Mouse (Mus musculus): ENCODE results near the gene Dclk2. TPM values are rescaled to one million over a fixed set of nuclear protein-coding genes. Genes with fewer than 3 reads are reported as not detected.

Dclk2 gene
- polyA plus RNA-seq, 1 experiment = 8.3 TPM

DNA sequence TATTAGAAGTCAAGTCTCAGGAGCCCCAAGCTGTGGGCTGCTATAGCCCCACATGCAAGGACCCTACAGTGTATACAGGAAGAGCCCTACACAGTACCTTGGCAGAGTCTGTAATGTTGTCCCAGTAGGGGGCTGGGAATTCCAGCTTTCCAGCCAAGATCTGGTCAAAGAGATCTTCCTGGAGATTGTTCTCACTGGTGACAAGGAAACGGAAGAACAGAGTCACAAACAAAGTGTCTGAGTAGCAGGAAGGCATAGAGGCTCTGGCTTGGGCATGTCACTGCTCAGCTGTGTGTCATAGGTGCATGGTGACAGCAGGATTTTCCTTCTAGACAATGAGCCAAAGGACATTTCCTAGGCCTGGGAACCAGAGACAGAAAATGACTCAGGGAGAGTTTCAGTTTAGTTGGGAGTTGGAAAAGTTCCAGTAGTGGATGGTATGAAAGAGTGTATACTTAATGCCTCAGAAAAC lies 126.9 kb downstream of the Dclk2 start:
- no peak for TF ChIP-seq POLR2A (IDR thresholded peaks at IDR 0.05; ENCODE audit: low read depth, low read length)
- no peak for TF ChIP-seq CTCF (IDR thresholded peaks at IDR 0.05; ENCODE audit: borderline replicate concordance, insufficient read depth, low read length)
- Histone ChIP-seq H3K4me3 (ENCODE audit: insufficient read depth, low read length) (no peak overlapping the region), H3K4me1 (ENCODE audit: control insufficient read depth, insufficient read depth, low read length) (peaks cover 16% of the 10 kb centered on the region), H3K27ac (ENCODE audit: insufficient read depth, low read length) (no peak overlapping the region)

DNA sequence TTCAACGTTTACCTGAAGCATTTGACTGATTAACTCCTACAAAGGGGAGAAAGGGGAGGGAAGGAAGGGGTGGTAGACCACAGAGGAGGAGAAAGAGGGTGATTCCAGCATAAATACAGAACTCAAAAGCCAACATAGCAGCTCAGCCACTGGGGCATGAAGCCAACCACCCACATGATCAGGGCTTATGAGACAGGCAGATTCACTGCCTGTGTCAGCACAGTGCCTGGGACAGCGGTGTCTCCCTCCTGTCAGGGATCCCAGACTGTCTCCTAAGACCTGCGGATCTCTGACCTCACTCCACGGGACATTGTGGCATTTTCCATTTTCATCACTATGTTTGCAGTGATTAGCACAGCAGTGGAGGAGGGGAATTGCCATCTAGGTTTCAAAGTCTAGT lies 127.4 kb downstream of the Dclk2 start:
- Histone ChIP-seq H3K27ac (ENCODE audit: insufficient read depth, low read length) (peak overlapping the region; percentile 6; the same call in 1 of the 2 replicates), H3K4me1 (ENCODE audit: control insufficient read depth, insufficient read depth, low read length) (peaks cover 16% of the 10 kb centered on the region), H3K4me3 (ENCODE audit: insufficient read depth, low read length) (no peak overlapping the region)
- TF ChIP-seq POLR2A (IDR thresholded peaks at IDR 0.05; ENCODE audit: low read depth, low read length) (no peak), CTCF (IDR thresholded peaks at IDR 0.05; ENCODE audit: borderline replicate concordance, insufficient read depth, low read length) (no peak)

DNA sequence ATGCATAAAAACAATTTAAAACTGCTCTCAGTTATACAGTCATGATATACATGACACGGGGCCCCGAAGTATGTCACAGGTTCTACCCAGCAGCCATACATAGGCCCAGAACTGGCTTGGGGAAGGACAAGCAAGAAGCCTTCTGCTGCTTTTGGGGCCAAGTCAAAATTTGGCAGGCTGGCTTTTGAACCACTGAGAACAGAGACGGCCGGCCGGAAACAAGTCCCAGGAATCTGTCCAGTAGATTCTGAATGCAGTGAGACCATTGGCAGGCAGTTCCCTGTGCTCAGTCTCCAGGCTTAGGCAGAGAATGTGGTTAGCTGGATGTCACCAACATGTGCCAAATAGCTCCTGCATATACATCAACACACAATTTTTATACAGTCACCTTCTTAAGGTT lies 130.9 kb downstream of the Dclk2 start:
- no peak overlapping the region for H3K4me3 ChIP-seq (ENCODE audit: insufficient read depth, low read length)
- no peak overlapping the region for H3K27ac ChIP-seq (ENCODE audit: insufficient read depth, low read length)
- TF ChIP-seq POLR2A (IDR thresholded peaks at IDR 0.05; ENCODE audit: low read depth, low read length) (no peak), CTCF (IDR thresholded peaks at IDR 0.05; ENCODE audit: borderline replicate concordance, insufficient read depth, low read length) (no peak)
- H3K4me1 ChIP-seq (ENCODE audit: control insufficient read depth, insufficient read depth, low read length) = peaks cover 19% of the 10 kb centered on the region

DNA sequence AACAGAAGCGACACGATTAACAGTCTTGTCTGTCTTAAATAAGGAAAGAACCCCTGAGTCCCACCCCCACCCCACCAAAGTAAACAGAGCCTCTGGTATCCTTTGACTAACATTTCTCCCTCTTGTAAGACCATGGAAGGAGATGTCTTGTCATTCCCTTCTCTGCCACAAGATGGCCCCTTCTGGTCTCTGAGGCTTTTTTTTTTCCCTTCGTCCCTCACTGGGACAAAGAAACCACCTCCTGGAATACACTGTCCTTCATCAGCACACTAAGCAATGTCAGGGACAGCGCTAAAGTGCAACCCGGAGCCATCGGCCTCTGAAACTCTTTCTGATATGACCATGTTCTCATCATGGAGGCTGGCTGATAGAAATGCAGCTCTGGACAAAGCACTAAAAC lies 131.9 kb downstream of the Dclk2 start:
- Histone ChIP-seq H3K4me1 (ENCODE audit: control insufficient read depth, insufficient read depth, low read length) (peaks cover 14% of the 10 kb centered on the region), H3K27ac (ENCODE audit: insufficient read depth, low read length) (no peak overlapping the region), H3K4me3 (ENCODE audit: insufficient read depth, low read length) (no peak overlapping the region)
- no peak for TF ChIP-seq CTCF (IDR thresholded peaks at IDR 0.05; ENCODE audit: borderline replicate concordance, insufficient read depth, low read length)
- TF ChIP-seq POLR2A (IDR thresholded peaks at IDR 0.05; ENCODE audit: low read depth, low read length) = no peak

DNA sequence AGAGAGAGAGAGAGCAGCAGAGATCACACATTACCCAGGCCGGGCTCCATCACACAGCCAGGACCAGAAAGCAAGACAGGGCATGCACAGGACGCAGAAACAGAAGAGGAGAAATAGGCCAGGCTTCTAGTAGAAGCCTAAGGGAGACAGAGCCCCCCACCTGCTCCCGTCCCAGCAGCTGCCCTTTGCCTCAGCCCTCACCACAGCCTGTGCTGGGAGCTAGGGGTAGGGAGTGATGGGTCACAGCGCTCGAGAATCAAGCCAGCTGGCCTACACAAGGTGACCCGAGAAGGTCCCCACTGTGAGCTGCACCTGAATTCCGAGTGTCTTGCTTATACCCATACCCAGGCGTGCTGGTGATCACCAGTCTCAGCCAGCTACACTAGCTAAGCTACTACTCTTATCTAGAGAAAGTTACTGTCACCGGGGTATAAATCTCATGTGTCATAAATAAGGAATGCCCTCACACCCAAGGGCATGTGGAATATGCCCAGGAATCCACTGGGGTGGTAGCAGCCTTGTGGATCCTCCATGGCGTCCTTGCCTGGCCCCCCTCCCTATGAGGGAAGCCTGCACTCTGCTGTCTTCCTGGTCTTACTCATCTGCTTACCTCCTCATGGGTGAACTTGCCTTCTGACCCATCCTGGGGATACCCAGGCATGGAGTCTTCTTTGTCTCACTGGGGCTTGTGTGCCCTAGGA lies 133.1 kb downstream of the Dclk2 start:
- Histone ChIP-seq H3K4me3 (ENCODE audit: insufficient read depth, low read length) (no peak overlapping the region), H3K4me1 (ENCODE audit: control insufficient read depth, insufficient read depth, low read length) (0 out of 2 replicates have a peak, but pooled peaks cover 4% of the 10 kb centered on the region), H3K27ac (ENCODE audit: insufficient read depth, low read length) (peak overlapping the region; percentile 87)
- TF ChIP-seq CTCF (IDR thresholded peaks at IDR 0.05; ENCODE audit: borderline replicate concordance, insufficient read depth, low read length) (no peak), POLR2A (IDR thresholded peaks at IDR 0.05; ENCODE audit: low read depth, low read length) (no peak)

DNA sequence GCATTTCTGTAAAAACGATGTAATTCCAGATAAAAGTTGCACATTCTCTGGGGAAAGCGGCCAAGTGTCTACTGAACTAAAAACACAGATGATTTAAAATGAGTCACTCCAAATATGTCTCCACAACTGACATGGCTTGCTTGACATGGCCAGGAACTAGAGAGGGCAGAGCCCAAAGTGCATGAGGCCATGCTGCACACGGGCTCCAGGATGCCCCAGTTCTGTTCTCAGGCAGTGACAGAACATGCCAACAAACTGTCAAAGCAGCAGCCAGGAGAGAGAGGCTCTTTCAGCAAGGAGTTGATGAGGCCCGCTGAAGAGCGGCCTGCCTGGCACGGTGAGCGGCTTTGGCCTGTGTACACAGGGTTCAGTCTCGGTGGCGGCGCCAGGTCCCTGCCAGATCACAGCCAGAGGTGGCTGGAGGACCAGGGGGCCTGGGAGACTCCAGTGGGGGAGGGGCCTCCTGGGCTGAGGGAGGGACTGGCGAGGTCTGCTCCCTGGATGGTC lies 133.8 kb downstream of the Dclk2 start:
- TF ChIP-seq CTCF (IDR thresholded peaks at IDR 0.05; ENCODE audit: borderline replicate concordance, insufficient read depth, low read length) (no peak), POLR2A (IDR thresholded peaks at IDR 0.05; ENCODE audit: low read depth, low read length) (peak; percentile 23; the same call in 1 of the 2 replicates)
- Histone ChIP-seq H3K27ac (ENCODE audit: insufficient read depth, low read length) (peak overlapping the region; percentile 87), H3K4me3 (ENCODE audit: insufficient read depth, low read length) (no peak overlapping the region), H3K4me1 (ENCODE audit: control insufficient read depth, insufficient read depth, low read length) (0 out of 2 replicates have a peak, but pooled peaks cover 4% of the 10 kb centered on the region)

DNA sequence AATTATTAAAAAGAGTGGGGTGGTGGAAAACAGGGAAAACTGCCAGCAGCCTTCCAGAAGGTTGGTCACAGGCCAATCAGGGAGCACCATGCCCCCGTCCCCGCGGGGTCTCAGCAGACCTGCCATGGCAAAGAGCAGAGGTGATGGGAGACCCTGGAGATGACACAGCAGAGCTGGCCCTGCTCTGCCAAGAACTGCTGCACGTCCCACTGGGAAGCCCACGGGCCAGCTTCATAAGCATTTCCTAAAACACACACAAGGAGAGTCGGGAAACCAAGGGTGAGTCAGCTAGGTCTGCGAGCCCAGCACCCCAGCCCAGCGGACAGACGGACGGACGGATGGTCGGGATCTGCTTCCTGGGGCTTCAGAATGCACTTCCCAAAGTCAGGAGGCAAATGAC lies 134.4 kb downstream of the Dclk2 start:
- no peak for TF ChIP-seq POLR2A (IDR thresholded peaks at IDR 0.05; ENCODE audit: low read depth, low read length)
- no peak for TF ChIP-seq CTCF (IDR thresholded peaks at IDR 0.05; ENCODE audit: borderline replicate concordance, insufficient read depth, low read length)
- Histone ChIP-seq H3K4me3 (ENCODE audit: insufficient read depth, low read length) (no peak overlapping the region), H3K4me1 (ENCODE audit: control insufficient read depth, insufficient read depth, low read length) (0 out of 2 replicates have a peak, but pooled peaks cover 4% of the 10 kb centered on the region), H3K27ac (ENCODE audit: insufficient read depth, low read length) (peak overlapping the region; percentile 87)

DNA sequence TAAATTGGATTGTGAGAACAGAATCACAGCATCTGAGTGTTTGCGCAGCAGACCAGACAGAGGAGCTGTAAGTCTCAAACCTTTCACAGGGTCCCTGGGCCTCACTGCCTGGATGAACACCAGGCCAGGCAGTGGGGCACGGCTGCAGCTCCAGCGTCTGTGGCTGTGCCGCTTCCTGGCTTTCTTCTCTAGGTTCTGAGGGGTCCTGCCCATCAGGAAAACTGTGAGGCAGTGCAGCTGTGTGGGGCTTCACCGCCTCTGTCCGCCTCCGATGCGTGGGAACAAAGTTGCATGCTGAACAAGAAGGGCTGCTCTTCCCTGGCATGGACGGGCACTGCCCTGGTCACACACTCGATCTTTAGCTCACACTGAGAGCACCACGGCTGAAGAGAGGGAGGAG lies 135.7 kb downstream of the Dclk2 start:
- TF ChIP-seq CTCF (IDR thresholded peaks at IDR 0.05; ENCODE audit: borderline replicate concordance, insufficient read depth, low read length) = no peak
- TF ChIP-seq POLR2A (IDR thresholded peaks at IDR 0.05; ENCODE audit: low read depth, low read length) = no peak
- 0 out of 2 replicates have a peak, but pooled peaks cover 4% of the 10 kb centered on the region for H3K4me1 ChIP-seq (ENCODE audit: control insufficient read depth, insufficient read depth, low read length)
- no peak overlapping the region for H3K27ac ChIP-seq (ENCODE audit: insufficient read depth, low read length)
- no peak overlapping the region for H3K4me3 ChIP-seq (ENCODE audit: insufficient read depth, low read length)

DNA sequence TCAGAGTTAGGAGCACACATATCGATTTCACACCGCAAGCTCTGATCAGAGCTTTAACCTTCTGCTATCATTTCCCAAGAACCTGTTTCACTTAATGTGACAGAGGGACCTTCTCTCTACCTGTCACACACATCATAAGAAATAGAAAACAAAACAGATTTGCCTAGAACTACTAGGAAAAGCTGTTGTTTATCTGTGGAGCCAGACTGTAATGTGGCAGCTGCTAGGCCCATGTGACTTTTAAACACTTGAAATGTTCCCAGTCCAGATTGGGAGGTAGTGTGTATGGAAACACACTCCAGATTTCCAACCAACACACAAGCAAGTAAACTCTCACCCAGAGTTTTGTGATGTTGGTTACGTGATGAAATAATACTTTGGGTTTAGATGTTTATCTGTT lies 136.6 kb downstream of the Dclk2 start:
- Histone ChIP-seq H3K27ac (ENCODE audit: insufficient read depth, low read length) (no peak overlapping the region), H3K4me1 (ENCODE audit: control insufficient read depth, insufficient read depth, low read length) (0 out of 2 replicates have a peak, but pooled peaks cover 4% of the 10 kb centered on the region), H3K4me3 (ENCODE audit: insufficient read depth, low read length) (no peak overlapping the region)
- TF ChIP-seq CTCF (IDR thresholded peaks at IDR 0.05; ENCODE audit: borderline replicate concordance, insufficient read depth, low read length) (no peak), POLR2A (IDR thresholded peaks at IDR 0.05; ENCODE audit: low read depth, low read length) (no peak)

DNA sequence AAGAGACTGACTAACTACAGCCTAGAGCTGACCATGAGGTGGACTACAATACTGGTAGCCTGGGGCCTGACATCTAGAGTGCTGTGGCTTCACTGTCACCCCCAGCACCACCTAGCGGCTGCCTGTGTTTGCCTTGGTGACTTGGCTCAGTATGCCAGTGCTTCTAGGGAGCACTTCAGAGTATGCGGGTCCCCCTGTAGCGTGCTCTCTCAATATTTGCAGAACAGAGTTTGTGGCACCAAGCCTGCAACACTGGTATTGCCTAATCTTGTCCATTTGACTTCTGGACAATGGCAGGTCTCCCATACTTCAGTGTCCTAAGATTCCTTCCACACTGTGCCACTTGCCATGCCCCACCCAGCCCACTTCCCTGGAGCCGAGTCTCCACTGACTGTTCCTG lies 140.9 kb downstream of the Dclk2 start:
- Histone ChIP-seq H3K27ac (ENCODE audit: insufficient read depth, low read length) (no peak overlapping the region), H3K4me1 (ENCODE audit: control insufficient read depth, insufficient read depth, low read length) (0 out of 2 replicates have a peak, but pooled peaks cover 3% of the 10 kb centered on the region), H3K4me3 (ENCODE audit: insufficient read depth, low read length) (no peak overlapping the region)
- TF ChIP-seq CTCF (IDR thresholded peaks at IDR 0.05; ENCODE audit: borderline replicate concordance, insufficient read depth, low read length) (0 out of 2 replicates have a peak, but pooled peaks have one; percentile 38), POLR2A (IDR thresholded peaks at IDR 0.05; ENCODE audit: low read depth, low read length) (no peak)
